Mouse (Mus musculus): ENCODE results near the gene Akap13. TPM values are rescaled to one million over a fixed set of nuclear protein-coding genes. Genes with fewer than 3 reads are reported as not detected.

Gene Akap13
- total RNA-seq, 1 experiment, result 24.6 TPM

GRCm38 (mm10) chr7:75495941-75496441 is 40.7 kb downstream of the Akap13 start:
- H3K4me3 ChIP-seq (ENCODE audit: insufficient read depth in 1 of 2, low read depth in 1 of 2, low read length in 2 of 2, poor library complexity in 1 of 2, severe bottlenecking in 1 of 2), result no peak overlapping the region
- H3K27ac ChIP-seq (ENCODE audit: insufficient read depth, low read depth, low read length, poor library complexity, severe bottlenecking), result no peak overlapping the region
- DNase-seq (ENCODE audit: low read depth, low spot score), result no peak
- no peak overlapping the region for H3K9ac ChIP-seq (ENCODE audit: insufficient read depth, low read depth, low read length, poor library complexity, severe bottlenecking)
- in situ Hi-C loops (cut with MboI; ENCODE audit: low sequenced_read_pairs in 2 of 2, unreplicated experiment in 2 of 2), result no loop called here
- H3K36me3 ChIP-seq (ENCODE audit: control insufficient read depth, insufficient read depth, low read length, poor library complexity, severe bottlenecking), result no peaks in the 10 kb centered on the region
- no peaks in the 10 kb centered on the region for H3K4me1 ChIP-seq (ENCODE audit: control insufficient read depth in 2 of 2, insufficient read depth in 2 of 2, low read length in 2 of 2, poor library complexity in 1 of 2)
- TF ChIP-seq ZC3H11A (IDR thresholded peaks at IDR 0.05; ENCODE audit: borderline replicate concordance, low read depth, low read length) (no peak), HCFC1 (IDR thresholded peaks at IDR 0.05; ENCODE audit: borderline replicate concordance, insufficient read depth, low read length) (no peak), ZNF384 (IDR thresholded peaks at IDR 0.05; ENCODE audit: low read depth, low read length) (no peak), CHD2 (IDR thresholded peaks at IDR 0.05; ENCODE audit: low read depth, low read length) (no peak), MAFK (IDR thresholded peaks at IDR 0.05; ENCODE audit: insufficient read depth, low read depth, low read length) (no peak)
- no peaks in the 10 kb centered on the region for H3K9me3 ChIP-seq (ENCODE audit: control insufficient read depth, insufficient read depth, low read depth, low read length)

GRCm38 (mm10) chr7:75498627-75499026 is 43.3 kb downstream of the Akap13 start:
- H3K4me1 ChIP-seq (ENCODE audit: control insufficient read depth in 2 of 2, insufficient read depth in 2 of 2, low read length in 2 of 2, poor library complexity in 1 of 2), result no peaks in the 10 kb centered on the region
- H3K36me3 ChIP-seq (ENCODE audit: control insufficient read depth, insufficient read depth, low read length, poor library complexity, severe bottlenecking), result no peaks in the 10 kb centered on the region
- H3K27ac ChIP-seq (ENCODE audit: insufficient read depth, low read depth, low read length, poor library complexity, severe bottlenecking), result no peak overlapping the region
- in situ Hi-C loops (cut with MboI; ENCODE audit: low sequenced_read_pairs in 2 of 2, unreplicated experiment in 2 of 2), result no loop called here
- no peaks in the 10 kb centered on the region for H3K9me3 ChIP-seq (ENCODE audit: control insufficient read depth, insufficient read depth, low read depth, low read length)
- TF ChIP-seq HCFC1 (IDR thresholded peaks at IDR 0.05; ENCODE audit: borderline replicate concordance, insufficient read depth, low read length), result no peak
- TF ChIP-seq CHD2 (IDR thresholded peaks at IDR 0.05; ENCODE audit: low read depth, low read length), result no peak
- no peak for TF ChIP-seq MAFK (IDR thresholded peaks at IDR 0.05; ENCODE audit: insufficient read depth, low read depth, low read length)
- no peak for TF ChIP-seq ZNF384 (IDR thresholded peaks at IDR 0.05; ENCODE audit: low read depth, low read length)
- no peak for TF ChIP-seq ZC3H11A (IDR thresholded peaks at IDR 0.05; ENCODE audit: borderline replicate concordance, low read depth, low read length)
- DNase-seq (ENCODE audit: low read depth, low spot score), result no peak
- no peak overlapping the region for H3K9ac ChIP-seq (ENCODE audit: insufficient read depth, low read depth, low read length, poor library complexity, severe bottlenecking)
- H3K4me3 ChIP-seq (ENCODE audit: insufficient read depth in 1 of 2, low read depth in 1 of 2, low read length in 2 of 2, poor library complexity in 1 of 2, severe bottlenecking in 1 of 2), result no peak overlapping the region

GRCm38 (mm10) chr7:75499271-75499670 is 43.9 kb downstream of the Akap13 start:
- no peak overlapping the region for H3K4me3 ChIP-seq (ENCODE audit: insufficient read depth in 1 of 2, low read depth in 1 of 2, low read length in 2 of 2, poor library complexity in 1 of 2, severe bottlenecking in 1 of 2)
- no peak overlapping the region for H3K27ac ChIP-seq (ENCODE audit: insufficient read depth, low read depth, low read length, poor library complexity, severe bottlenecking)
- in situ Hi-C loops (cut with MboI; ENCODE audit: low sequenced_read_pairs in 2 of 2, unreplicated experiment in 2 of 2), result no loop called here
- H3K4me1 ChIP-seq (ENCODE audit: control insufficient read depth in 2 of 2, insufficient read depth in 2 of 2, low read length in 2 of 2, poor library complexity in 1 of 2), result no peaks in the 10 kb centered on the region
- no peaks in the 10 kb centered on the region for H3K36me3 ChIP-seq (ENCODE audit: control insufficient read depth, insufficient read depth, low read length, poor library complexity, severe bottlenecking)
- H3K9me3 ChIP-seq (ENCODE audit: control insufficient read depth, insufficient read depth, low read depth, low read length), result no peaks in the 10 kb centered on the region
- DNase-seq (ENCODE audit: low read depth, low spot score), result no peak
- no peak overlapping the region for H3K9ac ChIP-seq (ENCODE audit: insufficient read depth, low read depth, low read length, poor library complexity, severe bottlenecking)
- TF ChIP-seq ZNF384 (IDR thresholded peaks at IDR 0.05; ENCODE audit: low read depth, low read length) (no peak), MAFK (IDR thresholded peaks at IDR 0.05; ENCODE audit: insufficient read depth, low read depth, low read length) (no peak), ZC3H11A (IDR thresholded peaks at IDR 0.05; ENCODE audit: borderline replicate concordance, low read depth, low read length) (no peak), HCFC1 (IDR thresholded peaks at IDR 0.05; ENCODE audit: borderline replicate concordance, insufficient read depth, low read length) (no peak), CHD2 (IDR thresholded peaks at IDR 0.05; ENCODE audit: low read depth, low read length) (no peak)

GRCm38 (mm10) chr7:75500164-75500563 is 44.8 kb downstream of the Akap13 start:
- Histone ChIP-seq H3K4me3 (ENCODE audit: insufficient read depth in 1 of 2, low read depth in 1 of 2, low read length in 2 of 2, poor library complexity in 1 of 2, severe bottlenecking in 1 of 2) (no peak overlapping the region), H3K4me1 (ENCODE audit: control insufficient read depth in 2 of 2, insufficient read depth in 2 of 2, low read length in 2 of 2, poor library complexity in 1 of 2) (no peaks in the 10 kb centered on the region), H3K27ac (ENCODE audit: insufficient read depth, low read depth, low read length, poor library complexity, severe bottlenecking) (no peak overlapping the region), H3K36me3 (ENCODE audit: control insufficient read depth, insufficient read depth, low read length, poor library complexity, severe bottlenecking) (no peaks in the 10 kb centered on the region), H3K9ac (ENCODE audit: insufficient read depth, low read depth, low read length, poor library complexity, severe bottlenecking) (no peak overlapping the region), H3K9me3 (ENCODE audit: control insufficient read depth, insufficient read depth, low read depth, low read length) (no peaks in the 10 kb centered on the region)
- TF ChIP-seq ZNF384 (IDR thresholded peaks at IDR 0.05; ENCODE audit: low read depth, low read length), result no peak
- no peak for TF ChIP-seq CHD2 (IDR thresholded peaks at IDR 0.05; ENCODE audit: low read depth, low read length)
- TF ChIP-seq HCFC1 (IDR thresholded peaks at IDR 0.05; ENCODE audit: borderline replicate concordance, insufficient read depth, low read length), result no peak
- no peak for TF ChIP-seq MAFK (IDR thresholded peaks at IDR 0.05; ENCODE audit: insufficient read depth, low read depth, low read length)
- TF ChIP-seq ZC3H11A (IDR thresholded peaks at IDR 0.05; ENCODE audit: borderline replicate concordance, low read depth, low read length), result no peak
- in situ Hi-C loops (cut with MboI; ENCODE audit: low sequenced_read_pairs in 2 of 2, unreplicated experiment in 2 of 2), result no loop called here
- DNase-seq (ENCODE audit: low read depth, low spot score), result no peak

GRCm38 (mm10) chr7:75500793-75501192 is 45.5 kb downstream of the Akap13 start:
- DNase-seq (ENCODE audit: low read depth, low spot score), result no peak
- in situ Hi-C loops (cut with MboI; ENCODE audit: low sequenced_read_pairs in 2 of 2, unreplicated experiment in 2 of 2), result no loop called here
- Histone ChIP-seq H3K4me3 (ENCODE audit: insufficient read depth in 1 of 2, low read depth in 1 of 2, low read length in 2 of 2, poor library complexity in 1 of 2, severe bottlenecking in 1 of 2) (no peak overlapping the region), H3K27ac (ENCODE audit: insufficient read depth, low read depth, low read length, poor library complexity, severe bottlenecking) (no peak overlapping the region), H3K9me3 (ENCODE audit: control insufficient read depth, insufficient read depth, low read depth, low read length) (no peaks in the 10 kb centered on the region), H3K4me1 (ENCODE audit: control insufficient read depth in 2 of 2, insufficient read depth in 2 of 2, low read length in 2 of 2, poor library complexity in 1 of 2) (no peaks in the 10 kb centered on the region), H3K36me3 (ENCODE audit: control insufficient read depth, insufficient read depth, low read length, poor library complexity, severe bottlenecking) (no peaks in the 10 kb centered on the region), H3K9ac (ENCODE audit: insufficient read depth, low read depth, low read length, poor library complexity, severe bottlenecking) (no peak overlapping the region)
- TF ChIP-seq MAFK (IDR thresholded peaks at IDR 0.05; ENCODE audit: insufficient read depth, low read depth, low read length), result no peak
- TF ChIP-seq ZNF384 (IDR thresholded peaks at IDR 0.05; ENCODE audit: low read depth, low read length), result no peak
- TF ChIP-seq ZC3H11A (IDR thresholded peaks at IDR 0.05; ENCODE audit: borderline replicate concordance, low read depth, low read length), result no peak
- TF ChIP-seq CHD2 (IDR thresholded peaks at IDR 0.05; ENCODE audit: low read depth, low read length), result no peak
- TF ChIP-seq HCFC1 (IDR thresholded peaks at IDR 0.05; ENCODE audit: borderline replicate concordance, insufficient read depth, low read length), result no peak
